Mouse (Mus musculus) thymus, adult 2 months (tissue): ENCODE measurements around the gene Arf6.

Source experiments
- CTCF ChIP-seq: fragments of 200-500 bp; IDR thresholded peaks from 2 replicates; pipeline ENCODE4 v1.5.1; 2012; ENCODE audit warnings: mild to moderate bottlenecking, control low read depth, low read length, moderate library complexity, borderline replicate concordance; ENCODE audit not compliant: control insufficient read depth, poor library complexity, insufficient read depth; ENCODE audit errors: extremely low read depth
- POLR2A ChIP-seq: fragments of 200-500 bp; IDR thresholded peaks from 2 replicates; pipeline ENCODE4 v1.6.1; 2012; ENCODE audit warnings: mild to moderate bottlenecking, low read length, control low read depth, moderate library complexity; ENCODE audit not compliant: control insufficient read depth, poor library complexity, insufficient read depth; ENCODE audit errors: extremely low read depth

GRCm38 (mm10) chr12:69372731-69373331 lies 881 bp downstream of the Arf6 start:
- TF ChIP-seq CTCF, result peak; percentile 5; the same call in 1 of the 2 replicates
- TF ChIP-seq POLR2A, result no peak
